Mouse (Mus musculus): ENCODE results near the gene Wfdc9. TPM values are rescaled to one million over a fixed set of nuclear protein-coding genes. Genes with fewer than 3 reads are reported as not detected.
"Not testable (repeated sequence)": the region's sequence is repeated elsewhere in the genome, so short reads cannot be mapped to it uniquely, and the experiment has no call there.

The Wfdc9 gene
- total and polyA plus RNA-seq, 3 experiments: not detected

DNA sequence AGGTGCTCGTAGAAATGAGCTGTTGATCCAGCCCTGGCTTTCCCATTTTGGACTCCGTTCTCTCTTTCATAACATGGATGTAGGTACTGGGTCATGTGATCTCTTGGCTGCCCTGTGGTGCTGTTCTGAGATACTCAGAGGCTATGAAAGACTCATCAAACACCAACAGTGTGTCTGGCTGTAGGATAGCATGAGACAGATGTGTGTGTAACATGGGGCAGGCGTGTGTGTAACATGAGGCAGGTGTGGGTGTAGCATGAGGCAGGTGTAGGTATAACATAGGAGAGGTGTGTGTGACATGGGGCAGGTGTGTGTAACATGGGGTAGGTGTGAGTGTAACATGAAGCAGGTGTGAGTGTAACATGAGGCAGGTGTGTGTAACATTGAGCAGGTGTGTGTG lies 41.0 kb downstream of the Wfdc9 start:
- in situ Hi-C loops (cut with MboI; ENCODE audit: low pct_ligation_motif_present, low pct_unique_long_range_greater_than_20kb, low sequenced_read_pairs): no loop called here
- Histone ChIP-seq H3K27me3 (replicated peaks) (peaks cover 61% of the 10 kb centered on the region), H3K9me3 (replicated peaks; ENCODE audit: low read length) (no peaks in the 10 kb centered on the region), H3K9ac (ENCODE audit: insufficient read depth, low read depth) (no peak overlapping the region), H3K36me3 (replicated peaks in 1 of 2; ENCODE audit: control insufficient read depth in 1 of 2, insufficient read depth in 1 of 2, low read length in 1 of 2) (no peaks in the 10 kb centered on the region), H3K4me1 (ENCODE audit: control insufficient read depth in 1 of 2, insufficient read depth in 2 of 2) (peaks cover 0 to 2% of the 10 kb centered on the region in 2 experiments; a peak in 2 of 4 replicates), H3K4me3 (replicated peaks in 1 of 3; ENCODE audit: low read depth in 2 of 3, low read length in 2 of 3, poor library complexity in 1 of 3) (no peak overlapping the region), H3K4me2 (ENCODE audit: insufficient read depth, low read depth, poor library complexity, severe bottlenecking) (no peak overlapping the region), H3K79me2 (replicated peaks; ENCODE audit: control insufficient read depth, extremely low read depth, insufficient read depth, poor library complexity, severe bottlenecking) (no peaks in the 10 kb centered on the region), H3K27ac (ENCODE audit: insufficient read depth, low read depth) (no peak overlapping the region)
- dilution Hi-C loops (cut with MboI; ENCODE audit: extremely low pct_ligation_motif_present, extremely low pct_unique_long_range_greater_than_20kb, low sequenced_read_pairs): no loop called here
- TF ChIP-seq IRF4 (IDR thresholded peaks at IDR 0.05; ENCODE audit: low read depth, low read length): no peak
- TF ChIP-seq USF2 (conservative IDR thresholded peaks at IDR 0.05; ENCODE audit: low read depth, low read length): no peak
- no peak for TF ChIP-seq CHD2 (IDR thresholded peaks at IDR 0.05; ENCODE audit: low read length)
- no peak for TF ChIP-seq BHLHE40 (IDR thresholded peaks at IDR 0.05; ENCODE audit: low read depth, low read length)
- TF ChIP-seq EP300 (IDR thresholded peaks at IDR 0.05; ENCODE audit: low read length): no peak
- no peak for DNase-seq (ENCODE audit: extremely low read depth)

DNA sequence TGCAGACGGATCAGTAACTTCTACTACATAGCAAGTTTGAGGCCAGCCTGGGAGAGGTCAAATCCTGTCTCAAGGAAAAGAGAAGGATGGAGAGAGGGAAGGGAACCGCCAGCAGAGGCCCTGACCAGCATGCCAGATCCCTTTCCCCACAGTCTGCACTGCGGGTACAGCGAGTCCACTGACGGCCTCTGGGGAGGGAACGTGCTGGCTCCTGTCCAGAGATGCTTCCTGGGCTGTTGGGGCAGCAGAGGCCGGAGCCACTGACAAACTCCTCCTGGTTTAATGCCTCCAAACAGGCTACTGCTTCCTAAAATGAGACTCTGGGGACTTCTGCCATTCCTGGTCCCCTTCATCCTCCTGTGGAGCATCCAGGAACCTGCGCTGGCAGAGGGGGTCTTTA lies 42.9 kb downstream of the Wfdc9 start, which contains the start of the genes Wfdc6b and Wfdc8:
Gene Wfdc6b (plus strand): TSS at position 52 of the 400 bp plus-strand sequence.
Gene Wfdc8 (minus strand): TSS at position 156 of the 400 bp plus-strand sequence.
- H3K4me1 ChIP-seq (ENCODE audit: control insufficient read depth in 1 of 2, insufficient read depth in 2 of 2); H3K4me3 ChIP-seq (replicated peaks in 1 of 3; ENCODE audit: low read depth in 2 of 3, low read length in 2 of 3, poor library complexity in 1 of 3); H3K9ac ChIP-seq (ENCODE audit: insufficient read depth, low read depth); H3K9me3 ChIP-seq (replicated peaks; ENCODE audit: low read length); H3K36me3 ChIP-seq (replicated peaks in 1 of 2; ENCODE audit: control insufficient read depth in 1 of 2, insufficient read depth in 1 of 2, low read length in 1 of 2); DNase-seq (ENCODE audit: extremely low read depth); H3K4me2 ChIP-seq (ENCODE audit: insufficient read depth, low read depth, poor library complexity, severe bottlenecking); dilution Hi-C loops (cut with MboI; ENCODE audit: extremely low pct_ligation_motif_present, extremely low pct_unique_long_range_greater_than_20kb, low sequenced_read_pairs); in situ Hi-C loops (cut with MboI; ENCODE audit: low pct_ligation_motif_present, low pct_unique_long_range_greater_than_20kb, low sequenced_read_pairs); H3K27ac ChIP-seq (ENCODE audit: insufficient read depth, low read depth); H3K79me2 ChIP-seq (replicated peaks; ENCODE audit: control insufficient read depth, extremely low read depth, insufficient read depth, poor library complexity, severe bottlenecking): not testable (repeated sequence)
- H3K27me3 ChIP-seq (replicated peaks): peaks cover 64% of the 10 kb centered on the region

DNA sequence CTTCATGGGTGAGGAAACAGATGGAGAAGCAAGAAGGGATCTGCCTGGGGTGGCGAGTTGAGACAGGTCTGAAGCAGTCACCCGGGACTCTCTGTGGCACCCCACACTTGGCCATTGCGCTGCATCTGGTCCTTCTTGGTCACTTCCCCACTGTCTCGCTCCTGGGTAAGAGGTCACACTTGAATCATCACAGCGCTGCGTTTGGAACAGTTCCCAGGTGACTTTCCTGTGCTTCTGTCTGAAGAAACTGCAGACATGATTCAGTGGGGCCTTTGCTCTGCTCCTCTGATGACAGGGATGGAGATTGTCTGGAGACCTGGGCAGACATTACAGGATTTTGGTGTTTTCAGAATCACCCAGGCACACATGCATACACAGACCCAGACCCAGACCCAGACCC lies 47.6 kb downstream of the Wfdc9 start:
- H3K36me3 ChIP-seq (replicated peaks in 1 of 2; ENCODE audit: control insufficient read depth in 1 of 2, insufficient read depth in 1 of 2, low read length in 1 of 2): no peaks in the 10 kb centered on the region
- H3K4me3 ChIP-seq (replicated peaks in 1 of 3; ENCODE audit: low read depth in 2 of 3, low read length in 2 of 3, poor library complexity in 1 of 3): no peak overlapping the region
- H3K9me3 ChIP-seq (replicated peaks; ENCODE audit: low read length): peaks cover 2% of the 10 kb centered on the region
- H3K4me1 ChIP-seq (ENCODE audit: control insufficient read depth in 1 of 2, insufficient read depth in 2 of 2): no peaks in the 10 kb centered on the region
- no peak overlapping the region for H3K27ac ChIP-seq (ENCODE audit: insufficient read depth, low read depth)
- H3K9ac ChIP-seq (ENCODE audit: insufficient read depth, low read depth): no peak overlapping the region
- peaks cover 80% of the 10 kb centered on the region for H3K27me3 ChIP-seq (replicated peaks)
- in situ Hi-C loops (cut with MboI; ENCODE audit: low pct_ligation_motif_present, low pct_unique_long_range_greater_than_20kb, low sequenced_read_pairs) (loop anchor here (10.0 kb wide), 1 partner anchor 46 kb away; the partner anchor contains the start of genes Wfdc10 and Wfdc9), dilution Hi-C loops (cut with MboI; ENCODE audit: extremely low pct_ligation_motif_present, extremely low pct_unique_long_range_greater_than_20kb, low sequenced_read_pairs) (no loop called here)
- H3K79me2 ChIP-seq (replicated peaks; ENCODE audit: control insufficient read depth, extremely low read depth, insufficient read depth, poor library complexity, severe bottlenecking): no peaks in the 10 kb centered on the region
- TF ChIP-seq HCFC1 (IDR thresholded peaks at IDR 0.05; ENCODE audit: low read depth, low read length): no peak
- no peak for TF ChIP-seq RAD21 (IDR thresholded peaks at IDR 0.05; ENCODE audit: low read depth, low read length)
- TF ChIP-seq EP300 (IDR thresholded peaks at IDR 0.05; ENCODE audit: low read length): no peak
- TF ChIP-seq NRF1 (IDR thresholded peaks at IDR 0.05; ENCODE audit: low read depth, low read length): no peak
- no peak for TF ChIP-seq PAX5 (IDR thresholded peaks at IDR 0.05; ENCODE audit: low read length)
- no peak for TF ChIP-seq JUND (conservative IDR thresholded peaks at IDR 0.05; ENCODE audit: low read depth, low read length)
- TF ChIP-seq POLR2AphosphoS2 (IDR thresholded peaks at IDR 0.05; ENCODE audit: low read depth, low read length): no peak
- no peak for TF ChIP-seq USF2 (conservative IDR thresholded peaks at IDR 0.05; ENCODE audit: low read depth, low read length)
- TF ChIP-seq ZC3H11A (IDR thresholded peaks at IDR 0.05; ENCODE audit: low read depth, low read length): no peak
- no peak for TF ChIP-seq CHD2 (IDR thresholded peaks at IDR 0.05; ENCODE audit: low read length)
- no peak for TF ChIP-seq UBTF (IDR thresholded peaks at IDR 0.05; ENCODE audit: low read depth, low read length)
- no peak for TF ChIP-seq ZNF384 (IDR thresholded peaks at IDR 0.05; ENCODE audit: low read depth, low read length)
- TF ChIP-seq NELFE (IDR thresholded peaks at IDR 0.05; ENCODE audit: low read depth, low read length): no peak
- TF ChIP-seq KAT2A (IDR thresholded peaks at IDR 0.05; ENCODE audit: insufficient replicate concordance, low read length): no peak
- no peak for TF ChIP-seq CHD1 (IDR thresholded peaks at IDR 0.05; ENCODE audit: low read depth, low read length)
- DNase-seq (ENCODE audit: extremely low read depth): no peak
- no peak overlapping the region for H3K4me2 ChIP-seq (ENCODE audit: insufficient read depth, low read depth, poor library complexity, severe bottlenecking)

All from CH12.LX (cell line).